Mouse (Mus musculus) thymus, postnatal 4 days (tissue): Measurements from ENCODE around the gene Olfr818.
"Not testable (repeated sequence)": the region's sequence is repeated elsewhere in the genome, so short reads cannot be mapped to it uniquely, and the experiment has no call there.

Source experiments
- DNase-seq: peaks from one replicate; pipeline ENCODE4 v3.0.0; 2021

Olfr818 gene

DNA sequence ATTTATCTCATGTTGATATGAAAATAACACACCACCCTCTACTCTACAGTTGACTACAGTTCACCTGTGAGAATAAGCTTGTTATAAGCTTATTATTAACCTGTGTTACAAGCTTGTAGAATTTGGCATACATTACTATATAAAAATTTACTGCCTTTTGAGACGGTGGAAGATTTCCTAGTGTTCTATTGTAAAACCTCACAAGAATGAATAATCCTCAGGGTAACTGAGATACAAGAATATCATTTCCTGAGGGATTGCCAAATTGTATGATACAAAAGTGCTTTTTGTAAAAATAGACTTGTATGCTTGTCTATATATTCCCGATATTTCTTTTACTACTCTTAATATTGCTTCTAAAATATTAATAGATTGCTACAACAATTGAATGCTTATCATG, at the start of gene Olfr818:
TSS of gene Olfr818 (minus strand) at position 101 of the 400 bp plus-strand sequence.
- DNase-seq: no peak

DNA sequence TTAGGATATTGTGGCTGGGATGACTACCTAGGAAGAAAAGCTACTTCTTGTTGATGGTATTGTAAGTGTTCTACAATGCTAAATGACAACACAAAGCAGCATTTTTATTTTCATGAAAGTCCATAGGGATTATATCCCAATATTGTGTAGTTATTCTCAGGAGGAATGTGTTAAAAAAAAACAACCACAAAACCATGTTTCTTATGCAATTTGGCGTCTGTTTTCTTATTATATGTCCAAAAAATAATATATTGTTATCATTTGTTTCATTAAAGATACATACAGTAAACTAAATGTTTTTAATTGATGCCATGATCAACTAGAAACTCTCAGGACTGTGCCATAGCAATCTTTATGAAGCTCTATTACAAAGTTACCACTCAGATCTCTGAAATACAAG, 36.1 kb upstream of the Olfr818 start, which contains the start of gene Gm10310:
TSS of gene Gm10310 (minus strand) at position 101 of the 400 bp plus-strand sequence.
- DNase-seq: not testable (repeated sequence)

DNA sequence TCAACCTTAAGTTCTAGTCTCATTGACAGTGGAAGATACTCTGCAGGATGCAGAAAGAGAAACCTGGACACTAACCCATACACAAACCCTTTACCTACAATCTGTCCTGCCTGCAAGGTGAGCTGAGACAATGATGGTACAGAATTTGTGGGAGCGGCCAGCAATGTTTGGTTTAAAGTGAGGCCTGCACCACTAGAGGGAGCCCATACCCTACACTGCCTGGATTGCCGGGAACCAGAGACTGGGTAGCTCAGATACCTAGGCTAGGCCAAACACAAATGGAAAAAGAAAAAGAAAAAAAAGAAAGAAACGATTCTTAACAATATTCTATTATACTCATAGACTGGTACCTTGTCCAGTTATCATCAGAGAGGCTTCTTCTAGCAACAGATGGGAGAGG, 33.0 kb upstream of the Olfr818 start:
- DNase-seq: not testable (repeated sequence)

DNA sequence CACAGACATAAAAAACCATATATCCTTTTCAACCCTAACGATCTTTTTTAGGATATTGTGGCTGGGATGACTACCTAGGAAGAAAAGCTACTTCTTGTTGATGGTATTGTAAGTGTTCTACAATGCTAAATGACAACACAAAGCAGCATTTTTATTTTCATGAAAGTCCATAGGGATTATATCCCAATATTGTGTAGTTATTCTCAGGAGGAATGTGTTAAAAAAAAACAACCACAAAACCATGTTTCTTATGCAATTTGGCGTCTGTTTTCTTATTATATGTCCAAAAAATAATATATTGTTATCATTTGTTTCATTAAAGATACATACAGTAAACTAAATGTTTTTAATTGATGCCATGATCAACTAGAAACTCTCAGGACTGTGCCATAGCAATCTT, 27.1 kb upstream of the Olfr818 start, which contains the start of gene Olfr247:
TSS of gene Olfr247 (minus strand) at position 101 of the 400 bp plus-strand sequence.
- DNase-seq: not testable (repeated sequence)

DNA sequence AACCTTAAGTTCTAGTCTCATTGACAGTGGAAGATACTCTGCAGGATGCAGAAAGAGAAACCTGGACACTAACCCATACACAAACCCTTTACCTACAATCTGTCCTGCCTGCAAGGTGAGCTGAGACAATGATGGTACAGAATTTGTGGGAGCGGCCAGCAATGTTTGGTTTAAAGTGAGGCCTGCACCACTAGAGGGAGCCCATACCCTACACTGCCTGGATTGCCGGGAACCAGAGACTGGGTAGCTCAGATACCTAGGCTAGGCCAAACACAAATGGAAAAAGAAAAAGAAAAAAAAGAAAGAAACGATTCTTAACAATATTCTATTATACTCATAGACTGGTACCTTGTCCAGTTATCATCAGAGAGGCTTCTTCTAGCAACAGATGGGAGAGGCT, 24.1 kb upstream of the Olfr818 start:
- not testable (repeated sequence) for DNase-seq

DNA sequence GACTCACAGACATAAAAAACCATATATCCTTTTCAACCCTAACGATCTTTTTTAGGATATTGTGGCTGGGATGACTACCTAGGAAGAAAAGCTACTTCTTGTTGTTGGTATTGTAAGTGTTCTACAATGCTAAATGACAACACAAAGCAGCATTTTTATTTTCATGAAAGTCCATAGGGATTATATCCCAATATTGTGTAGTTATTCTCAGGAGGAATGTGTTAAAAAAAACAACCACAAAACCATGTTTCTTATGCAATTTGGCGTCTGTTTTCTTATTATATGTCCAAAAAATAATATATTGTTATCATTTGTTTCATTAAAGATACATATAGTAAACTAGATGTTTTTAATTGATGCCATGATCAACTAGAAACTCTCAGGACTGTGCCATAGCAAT, 18.3 kb upstream of the Olfr818 start, which contains the start of gene Olfr819:
TSS of gene Olfr819 (minus strand) at position 101 of the 400 bp plus-strand sequence.
- not testable (repeated sequence) for DNase-seq

DNA sequence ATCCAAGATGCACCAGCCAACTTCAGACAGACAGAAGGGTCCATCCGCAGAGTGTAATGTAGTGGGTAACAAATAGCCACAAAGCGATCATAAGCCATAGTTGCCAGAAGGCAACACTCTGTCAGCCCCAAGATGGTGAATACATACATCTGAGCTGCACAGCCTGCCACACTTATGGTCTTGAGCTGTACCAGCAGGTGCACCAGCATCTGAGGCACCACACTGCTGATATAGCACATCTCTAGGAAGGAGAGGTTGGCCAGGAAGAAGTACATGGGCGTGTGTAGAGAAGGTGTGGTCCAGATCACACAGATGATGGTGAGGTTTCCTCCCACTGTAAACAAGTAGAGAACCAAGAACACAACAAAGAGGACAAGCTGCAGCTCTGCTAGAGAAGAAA, 17.3 kb upstream of the Olfr818 start:
- not testable (repeated sequence) for DNase-seq

DNA sequence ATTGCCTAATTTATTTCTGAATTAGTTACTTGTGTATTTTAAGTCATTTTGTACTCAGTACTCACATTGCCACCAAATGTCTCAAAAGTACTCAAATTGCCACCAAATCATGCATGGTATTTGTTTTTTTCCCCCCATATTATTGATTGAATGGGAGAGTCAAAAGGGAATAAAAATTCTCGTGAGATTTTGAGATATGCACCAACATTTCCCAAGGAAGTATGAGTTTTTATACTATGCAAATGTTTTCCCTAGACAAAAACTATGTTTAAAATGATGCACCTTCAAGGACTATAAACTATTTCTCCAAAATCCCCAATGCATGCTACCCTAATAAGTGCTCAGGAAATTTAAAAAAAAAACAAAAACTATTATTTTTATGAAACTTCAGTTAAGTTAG, 33.4 kb downstream of the Olfr818 start, which contains the start of gene Olfr816:
TSS of gene Olfr816 (minus strand) at position 101 of the 400 bp plus-strand sequence.
- no peak for DNase-seq

DNA sequence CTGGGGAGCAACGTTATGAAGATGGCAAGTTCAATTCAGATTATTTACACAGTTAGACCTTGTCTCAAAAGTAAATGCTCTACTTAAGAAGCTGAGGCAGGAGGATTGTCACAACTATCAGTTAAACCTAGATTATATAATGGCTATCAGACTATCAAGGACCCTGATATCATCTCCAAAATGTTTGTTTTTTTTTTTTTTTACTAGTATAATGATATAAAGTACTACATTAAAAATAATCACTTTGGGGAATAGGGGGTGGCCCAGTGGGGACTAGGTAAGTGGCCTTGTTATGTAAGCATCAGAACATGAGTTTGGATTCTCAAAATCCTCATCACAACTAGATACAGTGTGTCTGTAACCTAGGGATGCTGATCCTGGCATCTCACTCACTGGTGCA, 43.1 kb downstream of the Olfr818 start, which contains the start of gene Olfr815:
TSS of gene Olfr815 (minus strand) at position 101 of the 400 bp plus-strand sequence.
- not testable (repeated sequence) for DNase-seq
